Mouse (Mus musculus) megakaryocyte, adult 5-6 weeks (primary cell): ENCODE measurements around the gene Atp8a2. TPM values are rescaled to one million over a fixed set of nuclear protein-coding genes. Genes with fewer than 3 reads are reported as not detected.
"Not testable (repeated sequence)": the region's sequence is repeated elsewhere in the genome, so short reads cannot be mapped to it uniquely, and the experiment has no call there.

ENCODE experiments used
- ATAC-seq: 2 replicates; pipeline ENCODE4 v1.8.0; 2016; ENCODE audit warnings: mild to moderate bottlenecking, inconsistent platforms; ENCODE audit not compliant: poor library complexity, severe bottlenecking
- total RNA-seq, 2 experiments: library from RNA; stranded (forward) in 1 of 2; stranded (reverse) in 1 of 2; fragments of 153-499, 151-499 nt in 1 of 2; fragments of 221-1000, 200-1000 nt in 1 of 2; gene quantifications; 2 replicates each; pipeline versions ENCODE4 v1.2.3 to v1.2.4; 2015 to 2017

Gene Atp8a2
- total RNA-seq, 2 experiments from 2014 or later, result 0.20 to 0.51 TPM

GRCm38 (mm10) chr14:59721957-59722356 is 475.0 kb downstream of the Atp8a2 start:
- ATAC-seq, result peak; percentile 66

- no peak for ATAC-seq
Observed at GRCm38 (mm10) chr14:59721356-59721755, 475.6 kb downstream of the Atp8a2 start.

GRCm38 (mm10) chr14:59720386-59720785 is 476.6 kb downstream of the Atp8a2 start:
- ATAC-seq, result no peak

- not testable (repeated sequence) for ATAC-seq
Observed at GRCm38 (mm10) chr14:59716443-59717085, 480.4 kb downstream of the Atp8a2 start.

- ATAC-seq, result no peak
Observed at GRCm38 (mm10) chr14:59715695-59716442, 481.1 kb downstream of the Atp8a2 start.

GRCm38 (mm10) chr14:59709505-59710335 is 487.3 kb downstream of the Atp8a2 start:
- no peak for ATAC-seq

GRCm38 (mm10) chr14:59708009-59708408 is 489.0 kb downstream of the Atp8a2 start:
- ATAC-seq, result no peak

GRCm38 (mm10) chr14:59705326-59706058 is 491.5 kb downstream of the Atp8a2 start:
- peak; percentile 84 for ATAC-seq

GRCm38 (mm10) chr14:59701492-59701891 is 495.5 kb downstream of the Atp8a2 start:
- ATAC-seq, result no peak

- no peak for ATAC-seq
Observed at GRCm38 (mm10) chr14:59695160-59695559, 501.8 kb downstream of the Atp8a2 start.

- peak; percentile 19; the same call in 1 of the 2 replicates for ATAC-seq
Observed at GRCm38 (mm10) chr14:59692164-59692563, 504.8 kb downstream of the Atp8a2 start.

GRCm38 (mm10) chr14:59691402-59691801 is 505.6 kb downstream of the Atp8a2 start:
- peak; percentile 8; the same call in 1 of the 2 replicates for ATAC-seq

GRCm38 (mm10) chr14:59690954-59691353 is 506.0 kb downstream of the Atp8a2 start:
- ATAC-seq, result peak; percentile 91

GRCm38 (mm10) chr14:59689596-59689995 is 507.4 kb downstream of the Atp8a2 start:
- no peak for ATAC-seq

- ATAC-seq, result no peak
Observed at GRCm38 (mm10) chr14:59686229-59686628, 510.8 kb downstream of the Atp8a2 start.

GRCm38 (mm10) chr14:59685343-59685742 is 511.6 kb downstream of the Atp8a2 start:
- no peak for ATAC-seq

- ATAC-seq, result no peak
Observed at GRCm38 (mm10) chr14:59681906-59682305, 515.1 kb downstream of the Atp8a2 start.

GRCm38 (mm10) chr14:59677598-59678003 is 519.4 kb downstream of the Atp8a2 start:
- no peak for ATAC-seq

- ATAC-seq, result no peak
Observed at GRCm38 (mm10) chr14:59675330-59675729, 521.6 kb downstream of the Atp8a2 start.

GRCm38 (mm10) chr14:59674556-59674955 is 522.4 kb downstream of the Atp8a2 start:
- ATAC-seq, result no peak
